Mouse (Mus musculus) embryo, embryonic 9.5 days (tissue): ENCODE results near the gene Ssu2.

ENCODE experiments used
- DNase-seq: peaks from one replicate; pipeline ENCODE4 v3.0.0-alpha.2; 2017; ENCODE audit errors: extremely low spot score

Gene Ssu2

DNA sequence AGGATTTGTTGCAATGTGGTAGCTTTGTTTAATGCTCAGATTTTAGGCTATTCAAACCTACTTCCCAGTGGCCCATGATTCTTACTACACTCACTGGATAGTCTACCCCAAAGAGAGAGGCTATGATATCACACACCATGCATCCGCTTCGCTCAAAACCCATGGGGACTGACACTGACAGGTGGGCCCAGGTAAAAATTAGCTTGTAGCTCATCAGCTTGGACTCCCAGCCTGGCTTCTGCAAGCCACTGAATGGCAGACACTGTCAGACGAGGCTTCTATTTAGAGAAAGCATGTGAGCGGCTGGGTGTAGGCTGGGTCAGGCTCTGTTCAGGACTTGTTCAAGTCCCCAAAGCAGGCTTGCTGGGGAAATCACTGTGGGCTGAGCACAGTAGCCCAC, 37.4 kb downstream of the Ssu2 start:
- no peak for DNase-seq

DNA sequence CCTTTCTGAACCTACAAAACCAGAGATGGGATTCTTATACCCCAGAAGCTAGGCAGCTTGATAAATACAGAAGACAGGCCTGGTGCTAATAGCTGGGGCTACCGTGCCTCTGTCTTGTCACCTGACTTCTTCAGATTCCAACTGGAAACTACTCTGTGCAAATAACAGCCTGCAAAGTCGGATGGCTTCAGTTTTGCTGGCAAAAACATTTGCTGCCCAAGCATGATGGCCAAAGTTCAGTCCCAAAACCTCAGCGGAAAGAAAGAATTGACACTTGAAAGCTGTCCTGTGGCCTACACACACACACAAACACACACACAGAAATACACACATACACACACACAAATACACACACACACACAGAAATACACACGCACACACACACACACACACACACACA, 48.8 kb downstream of the Ssu2 start:
- DNase-seq = no peak

DNA sequence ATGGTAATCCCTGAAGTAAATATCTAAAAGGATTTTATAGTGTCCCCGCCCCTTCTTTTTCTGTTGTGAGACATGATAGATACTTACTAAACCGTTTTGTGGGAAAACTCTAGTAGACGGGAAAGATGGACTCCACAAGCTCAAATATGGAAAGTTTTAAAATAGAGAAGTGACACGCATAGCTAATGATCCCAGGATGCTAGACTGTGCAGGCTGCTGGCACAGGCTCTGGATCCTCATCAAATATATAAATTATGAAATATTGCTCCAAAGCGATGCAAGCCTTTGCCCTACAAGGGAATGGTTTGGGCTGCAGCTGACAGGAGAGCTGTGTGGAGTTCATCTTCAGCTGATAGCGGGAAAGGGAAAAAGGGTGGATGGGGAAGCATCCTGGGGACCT, 50.2 kb downstream of the Ssu2 start:
- no peak for DNase-seq

DNA sequence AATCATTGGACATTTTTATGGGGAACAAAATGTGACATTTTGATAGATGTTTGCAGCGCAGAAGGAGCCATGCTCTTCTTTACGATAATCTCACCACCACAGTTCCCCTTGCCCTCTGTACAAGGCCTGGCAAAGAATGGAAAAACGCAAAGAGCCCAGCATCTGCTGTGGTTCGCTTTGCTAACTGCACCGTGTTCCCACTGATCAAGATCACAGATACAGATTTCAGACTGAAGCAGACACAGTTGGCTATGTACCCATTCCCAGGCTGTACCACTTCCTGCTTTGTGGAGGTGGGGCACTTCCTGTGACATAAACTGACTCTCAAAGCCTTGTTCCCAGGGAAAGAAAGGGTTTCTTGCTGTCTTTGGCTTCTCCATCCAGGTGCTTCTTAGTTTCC, 53.9 kb downstream of the Ssu2 start:
- DNase-seq = no peak

DNA sequence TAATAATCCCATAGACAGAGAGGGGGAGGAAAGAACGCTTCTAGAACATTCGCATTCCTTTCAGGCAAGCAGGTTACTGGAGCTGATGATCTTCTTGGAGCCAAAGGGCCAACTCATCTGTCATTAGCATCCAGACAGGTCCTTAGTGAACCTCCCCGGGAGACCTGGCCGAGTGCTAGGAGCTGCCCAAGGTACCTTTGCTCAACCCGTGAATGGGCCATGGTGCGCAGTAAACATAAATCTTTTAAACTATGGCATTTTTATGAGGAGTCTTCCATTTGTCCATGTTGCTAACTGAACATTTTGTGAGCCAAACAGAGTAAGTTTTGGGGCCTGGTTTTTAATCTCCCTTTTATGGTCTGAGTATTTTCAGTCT, 56.6 kb downstream of the Ssu2 start:
- DNase-seq = no peak

DNA sequence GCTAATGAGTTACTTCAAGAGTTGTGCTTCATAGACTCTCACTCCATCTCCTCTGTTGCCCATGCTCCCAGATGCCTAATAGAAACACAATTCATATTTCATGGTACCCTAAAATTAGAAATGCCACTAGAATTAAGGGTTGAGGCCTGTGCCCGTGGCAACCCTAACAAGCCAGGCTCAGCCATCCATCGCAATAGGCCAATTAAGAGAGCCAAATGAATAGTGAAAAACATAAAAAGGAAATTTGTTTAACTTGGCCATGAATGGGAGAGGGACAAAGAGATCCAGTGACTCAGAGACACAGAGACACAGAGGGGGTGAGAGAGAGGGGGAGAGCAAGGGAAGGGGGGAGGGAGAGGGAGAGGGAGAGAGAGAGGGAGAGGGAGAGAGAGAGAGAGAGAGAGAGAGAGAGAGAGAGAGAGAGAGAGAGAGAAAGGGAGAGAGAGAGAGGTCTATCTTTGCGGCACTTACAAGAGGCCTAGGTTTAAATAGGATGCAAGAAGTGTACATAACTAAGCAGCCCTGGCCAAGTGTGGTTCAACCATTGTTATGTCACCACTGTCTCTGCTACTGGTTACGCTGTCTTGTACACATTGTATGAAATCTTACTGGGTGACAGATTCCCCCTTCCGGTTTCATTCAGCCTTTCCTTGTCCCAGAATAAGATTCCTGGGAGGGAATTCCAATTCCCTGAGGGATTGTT, 57.2 kb downstream of the Ssu2 start:
- no peak for DNase-seq

DNA sequence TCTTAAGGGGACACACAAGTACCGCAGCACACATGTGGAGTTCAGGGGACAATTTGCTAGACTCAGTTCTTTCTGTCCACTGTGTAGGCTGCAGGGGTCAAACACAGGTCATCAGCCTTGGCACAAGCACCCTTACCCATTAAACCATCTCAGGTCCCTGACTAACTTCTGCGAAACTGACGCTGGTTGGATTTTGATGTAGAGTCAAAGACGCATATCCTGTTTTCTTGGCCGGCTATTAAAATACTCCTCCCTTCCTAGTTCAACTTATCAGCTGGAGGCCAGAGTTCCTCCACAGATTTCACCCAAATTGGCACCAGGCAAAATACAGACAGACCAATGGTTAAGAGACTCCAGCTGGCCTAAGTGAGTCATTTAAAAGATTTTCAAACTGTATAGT, 60.0 kb downstream of the Ssu2 start:
- no peak for DNase-seq

DNA sequence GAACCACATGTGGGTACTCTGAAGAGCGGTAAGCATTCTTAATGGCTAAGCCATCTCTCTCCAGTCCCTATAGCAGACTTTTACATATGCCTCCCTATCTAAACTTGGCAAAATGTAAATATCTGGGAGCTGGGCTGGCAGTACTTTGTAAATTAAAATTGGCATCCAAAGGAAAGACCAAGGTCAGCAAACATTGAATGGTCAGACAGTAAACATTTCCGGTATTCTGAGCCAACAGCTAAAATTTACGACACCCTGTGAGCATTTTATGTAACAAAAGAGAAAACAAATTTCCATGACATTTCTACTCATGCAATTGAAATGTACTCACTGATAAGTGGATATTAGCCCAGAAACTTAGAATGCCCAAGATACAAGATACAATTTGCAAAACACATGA, 62.6 kb downstream of the Ssu2 start:
- DNase-seq = no peak

DNA sequence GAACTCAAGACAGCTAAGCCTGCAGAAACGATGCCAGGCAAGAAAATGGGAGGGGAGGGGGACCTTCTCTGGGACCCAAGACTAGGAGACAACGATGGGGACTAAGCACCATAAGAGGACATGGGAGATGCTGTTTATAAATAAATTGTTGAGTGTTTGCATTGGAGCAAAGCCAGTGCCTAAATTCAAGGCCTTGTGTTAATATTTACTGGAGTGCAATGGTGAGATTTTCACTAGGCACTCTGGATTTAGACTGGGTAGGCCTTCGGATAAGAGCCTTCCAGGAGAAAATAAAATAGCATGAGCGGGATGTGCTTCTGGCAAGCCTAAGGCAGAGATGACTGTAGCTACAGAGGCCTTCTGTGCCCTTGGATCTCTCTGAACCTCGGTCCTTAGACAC, 64.9 kb downstream of the Ssu2 start:
- no peak for DNase-seq

DNA sequence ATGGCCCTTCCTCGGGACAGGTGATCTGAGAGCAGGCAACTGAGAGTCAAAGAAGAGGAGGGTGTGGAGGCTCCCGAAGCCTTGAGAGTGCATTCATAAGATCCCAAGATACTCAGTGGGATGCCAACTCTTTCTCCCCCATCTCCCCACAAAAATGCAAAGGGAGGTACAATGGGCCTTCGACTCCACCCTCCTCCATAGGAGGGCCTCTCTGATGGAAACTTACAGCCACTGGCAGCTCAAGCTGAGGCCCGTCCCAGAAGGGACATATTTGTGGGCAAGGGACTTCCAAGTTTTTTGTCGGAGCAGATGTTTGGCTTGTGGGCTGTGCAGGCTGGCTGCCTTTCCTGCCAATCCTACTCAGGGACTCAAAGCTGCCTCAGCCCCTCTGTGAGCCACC, 67.1 kb downstream of the Ssu2 start:
- no peak for DNase-seq

DNA sequence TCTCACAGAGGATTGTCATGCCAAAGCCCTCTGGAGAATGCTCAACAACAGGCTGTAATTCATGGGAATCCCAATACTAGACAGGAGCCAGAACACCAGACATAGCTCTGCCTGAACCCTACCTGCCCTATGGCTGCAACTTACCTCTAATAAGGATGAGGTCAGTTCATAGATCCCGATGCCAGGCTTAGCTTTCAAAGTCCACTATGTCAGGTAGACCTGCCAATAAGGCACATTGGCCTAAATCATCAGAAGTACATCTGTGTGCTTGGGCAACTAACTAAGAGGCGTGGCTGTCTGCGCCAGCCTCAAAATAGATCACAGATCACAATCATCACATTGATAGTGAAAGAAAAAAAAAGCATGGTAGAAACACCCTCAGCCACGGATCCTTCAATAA, 68.4 kb downstream of the Ssu2 start:
- DNase-seq = no peak

DNA sequence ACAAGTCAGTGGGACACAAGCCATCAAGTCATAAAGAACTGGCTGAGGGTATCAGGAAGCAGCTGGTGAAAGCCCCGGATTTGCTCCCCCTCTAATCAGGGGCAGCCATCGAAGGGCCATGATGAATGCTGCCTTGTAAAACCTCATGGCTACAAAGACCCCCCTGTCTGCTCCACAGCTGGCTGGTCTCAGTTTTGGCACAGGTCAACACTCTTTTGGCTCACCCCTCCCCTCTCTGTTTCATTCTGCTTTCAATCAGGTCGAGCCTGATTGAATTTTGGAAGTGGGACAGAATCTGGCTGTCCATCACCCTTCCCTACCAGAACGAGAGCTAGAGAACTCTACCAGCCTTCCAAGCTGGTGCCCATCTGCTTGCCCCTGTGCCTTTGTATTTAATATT, 76.4 kb downstream of the Ssu2 start:
- no peak for DNase-seq

DNA sequence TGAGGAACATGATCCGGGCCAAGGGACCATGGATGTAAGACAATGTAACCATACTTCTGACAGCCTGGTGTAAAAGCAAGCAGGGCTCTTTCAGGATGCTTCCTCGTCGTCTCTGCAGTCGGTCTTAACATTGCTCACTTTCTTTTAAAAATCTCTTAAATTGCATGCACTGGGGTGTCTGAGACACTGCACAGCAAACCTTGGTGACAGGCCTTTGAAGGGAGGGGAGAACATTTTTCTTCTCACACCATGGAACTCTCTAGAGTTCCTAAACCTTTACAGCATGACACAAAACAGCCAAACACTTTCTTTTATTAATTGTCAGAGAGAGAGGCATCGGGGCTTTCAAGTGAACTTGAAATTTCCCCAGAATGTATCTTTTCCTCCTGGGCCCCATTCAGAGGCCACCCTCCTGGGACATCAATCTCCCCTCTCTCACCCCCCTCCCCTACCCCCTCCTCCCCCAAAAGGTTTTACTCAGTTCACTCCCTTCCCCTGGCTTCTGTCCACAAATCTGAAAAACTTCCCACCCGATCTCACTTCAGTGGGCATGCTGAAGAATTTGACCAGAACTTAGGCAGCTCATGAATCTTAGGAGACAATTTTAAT, 78.4 kb downstream of the Ssu2 start:
- no peak for DNase-seq
